Mouse (Mus musculus): ENCODE results near the gene Cdk10. TPM values are rescaled to one million over a fixed set of nuclear protein-coding genes. Genes with fewer than 3 reads are reported as not detected.
"Not testable (repeated sequence)": the region's sequence is repeated elsewhere in the genome, so short reads cannot be mapped to it uniquely, and the experiment has no call there.

The Cdk10 gene
- total RNA-seq, 4 experiments from 2014 or later, result 87.5 to 104 (median 91.5) TPM

- peak in 1 of 2 experiments; percentile 55 for DNase-seq (ENCODE audit: low spot score in 2 of 2)
These were observed 7.9 kb downstream of the Cdk10 start for GRCm38 (mm10) chr8:123232553-123232952.

GRCm38 (mm10) chr8:123233300-123233699 lies 8.7 kb downstream of the Cdk10 start:
- DNase-seq (ENCODE audit: low spot score in 2 of 2), result no peak

GRCm38 (mm10) chr8:123233760-123234159 lies 9.1 kb downstream of the Cdk10 start:
- no peak for DNase-seq (ENCODE audit: low spot score in 2 of 2)

GRCm38 (mm10) chr8:123234918-123235519 lies 10.4 kb downstream of the Cdk10 start:
- DNase-seq (ENCODE audit: low spot score in 2 of 2), result peak; percentile 74 to 87

GRCm38 (mm10) chr8:123235520-123236497 lies 11.2 kb downstream of the Cdk10 start, which contains the start of gene Spata2l:
Gene Spata2l, minus strand, starts transcription at chr8:123236233.
- DNase-seq (ENCODE audit: low spot score in 2 of 2), result peak; percentile 73 to 86

GRCm38 (mm10) chr8:123239398-123239797 lies 14.8 kb downstream of the Cdk10 start:
- no peak for DNase-seq (ENCODE audit: low spot score in 2 of 2)

GRCm38 (mm10) chr8:123242107-123242923 lies 17.7 kb downstream of the Cdk10 start:
- DNase-seq (ENCODE audit: low spot score in 2 of 2), result no peak

GRCm38 (mm10) chr8:123243053-123243452 lies 18.4 kb downstream of the Cdk10 start:
- no peak for DNase-seq (ENCODE audit: low spot score in 2 of 2)

GRCm38 (mm10) chr8:123244382-123244781 lies 19.7 kb downstream of the Cdk10 start:
- DNase-seq (ENCODE audit: low spot score in 2 of 2), result no peak

GRCm38 (mm10) chr8:123245543-123245942 lies 20.9 kb downstream of the Cdk10 start:
- DNase-seq (ENCODE audit: low spot score in 2 of 2), result no peak

- DNase-seq (ENCODE audit: low spot score in 2 of 2), result no peak
These were observed 23.1 kb downstream of the Cdk10 start for GRCm38 (mm10) chr8:123247748-123248147.

GRCm38 (mm10) chr8:123248596-123248995 lies 24.0 kb downstream of the Cdk10 start:
- no peak for DNase-seq (ENCODE audit: low spot score in 2 of 2)

- DNase-seq (ENCODE audit: low spot score in 2 of 2), result no peak
These were observed 26.3 kb downstream of the Cdk10 start for GRCm38 (mm10) chr8:123250940-123251339.

GRCm38 (mm10) chr8:123252925-123253324 lies 28.3 kb downstream of the Cdk10 start:
- no peak for DNase-seq (ENCODE audit: low spot score in 2 of 2)

- DNase-seq (ENCODE audit: low spot score in 2 of 2), result no peak
These were observed 28.9 kb downstream of the Cdk10 start for GRCm38 (mm10) chr8:123253451-123254098.

- peak; percentile 58 to 68 for DNase-seq (ENCODE audit: low spot score in 2 of 2)
These were observed 29.6 kb downstream of the Cdk10 start, which contains the start of the genes Zfp276 and Vps9d1 for GRCm38 (mm10) chr8:123254099-123254885. Gene Zfp276, plus strand, starts transcription at chr8:123254195. Gene Vps9d1, minus strand, starts transcription at chr8:123254348.

GRCm38 (mm10) chr8:123255170-123255569 lies 30.5 kb downstream of the Cdk10 start:
- DNase-seq (ENCODE audit: low spot score in 2 of 2), result no peak

- peak; percentile 24 to 81 for DNase-seq (ENCODE audit: low spot score in 2 of 2)
These were observed 32.5 kb downstream of the Cdk10 start for GRCm38 (mm10) chr8:123257114-123257513.

- DNase-seq (ENCODE audit: low spot score in 2 of 2), result not testable (repeated sequence)
These were observed 33.0 kb downstream of the Cdk10 start for GRCm38 (mm10) chr8:123257593-123257992.
